Mouse (Mus musculus): ENCODE results near the gene Ablim1. TPM values are rescaled to one million over a fixed set of nuclear protein-coding genes. Genes with fewer than 3 reads are reported as not detected.

Gene Ablim1
- polyA plus RNA-seq, 1 experiment from 2014 or later, result 46.9 TPM

GRCm38 (mm10) chr19:57210924-57211323 lies 103.8 kb downstream of the Ablim1 start:
- 90% methylated on average over 2 of the region's 2 CpGs for WGBS
- Histone ChIP-seq H3K4me3 (ENCODE audit: control insufficient read depth in 1 of 2, insufficient read depth in 1 of 2, low read depth in 1 of 2, low read length in 2 of 2) (no peak overlapping the region), H3K27ac (replicated peaks in 1 of 2; ENCODE audit: control insufficient read depth in 1 of 2, insufficient read depth in 1 of 2, low read depth in 2 of 2, low read length in 2 of 2) (0 out of 4 replicates have a peak overlapping the region, but pooled peaks of 1 of the 2 experiments have one; percentile 14), H3K9ac (ENCODE audit: low read length) (no peak overlapping the region), H3K9me3 (ENCODE audit: control insufficient read depth, low read length) (no peaks in the 10 kb centered on the region), H3K27me3 (ENCODE audit: control insufficient read depth, insufficient read depth, low read length) (no peaks in the 10 kb centered on the region), H3K36me3 (ENCODE audit: control insufficient read depth, insufficient read depth, low read length) (no peaks in the 10 kb centered on the region), H3K4me2 (ENCODE audit: low read length) (no peak overlapping the region), H3K4me1 (ENCODE audit: control insufficient read depth in 2 of 2, insufficient read depth in 2 of 2, low read length in 2 of 2) (peaks cover 18 to 39% of the 10 kb centered on the region in 2 experiments)
- ATAC-seq (ENCODE audit: insufficient number of reproducible peaks, insufficient read depth, low FRiP score, low read depth), result no peak

- Histone ChIP-seq H3K9ac (ENCODE audit: low read length) (no peak overlapping the region), H3K27ac (replicated peaks in 1 of 2; ENCODE audit: control insufficient read depth in 1 of 2, insufficient read depth in 1 of 2, low read depth in 2 of 2, low read length in 2 of 2) (peak overlapping the region in 1 of 2 experiments; percentile 2; a peak in 1 of 4 replicates), H3K4me2 (ENCODE audit: low read length) (no peak overlapping the region), H3K36me3 (ENCODE audit: control insufficient read depth, insufficient read depth, low read length) (no peaks in the 10 kb centered on the region), H3K4me1 (ENCODE audit: control insufficient read depth in 2 of 2, insufficient read depth in 2 of 2, low read length in 2 of 2) (peaks cover 38 to 75% of the 10 kb centered on the region in 2 experiments), H3K9me3 (ENCODE audit: control insufficient read depth, low read length) (no peaks in the 10 kb centered on the region), H3K27me3 (ENCODE audit: control insufficient read depth, insufficient read depth, low read length) (no peaks in the 10 kb centered on the region), H3K4me3 (ENCODE audit: control insufficient read depth in 1 of 2, insufficient read depth in 1 of 2, low read depth in 1 of 2, low read length in 2 of 2) (no peak overlapping the region)
- WGBS, result 41% methylated on average over 7 of the region's 7 CpGs
- ATAC-seq (ENCODE audit: insufficient number of reproducible peaks, insufficient read depth, low FRiP score, low read depth), result no peak
Measured at GRCm38 (mm10) chr19:57204101-57204500, 110.6 kb downstream of the Ablim1 start.

- H3K4me1 ChIP-seq (ENCODE audit: control insufficient read depth in 2 of 2, insufficient read depth in 2 of 2, low read length in 2 of 2), result peaks cover 52 to 81% of the 10 kb centered on the region in 2 experiments
- H3K4me2 ChIP-seq (ENCODE audit: low read length), result no peak overlapping the region
- 71% methylated on average over 1 of the region's 1 CpGs for WGBS
- no peaks in the 10 kb centered on the region for H3K9me3 ChIP-seq (ENCODE audit: control insufficient read depth, low read length)
- no peaks in the 10 kb centered on the region for H3K36me3 ChIP-seq (ENCODE audit: control insufficient read depth, insufficient read depth, low read length)
- peak overlapping the region in 1 of 2 experiments; percentile 12; a peak in 1 of 4 replicates for H3K27ac ChIP-seq (replicated peaks in 1 of 2; ENCODE audit: control insufficient read depth in 1 of 2, insufficient read depth in 1 of 2, low read depth in 2 of 2, low read length in 2 of 2)
- no peak overlapping the region for H3K4me3 ChIP-seq (ENCODE audit: control insufficient read depth in 1 of 2, insufficient read depth in 1 of 2, low read depth in 1 of 2, low read length in 2 of 2)
- no peaks in the 10 kb centered on the region for H3K27me3 ChIP-seq (ENCODE audit: control insufficient read depth, insufficient read depth, low read length)
- ATAC-seq (ENCODE audit: insufficient number of reproducible peaks, insufficient read depth, low FRiP score, low read depth), result no peak
- no peak overlapping the region for H3K9ac ChIP-seq (ENCODE audit: low read length)
Measured at GRCm38 (mm10) chr19:57202554-57202953, 112.2 kb downstream of the Ablim1 start.

GRCm38 (mm10) chr19:57201090-57201483 lies 113.6 kb downstream of the Ablim1 start:
- no peak overlapping the region for H3K27ac ChIP-seq (replicated peaks in 1 of 2; ENCODE audit: control insufficient read depth in 1 of 2, insufficient read depth in 1 of 2, low read depth in 2 of 2, low read length in 2 of 2)
- H3K4me2 ChIP-seq (ENCODE audit: low read length), result no peak overlapping the region
- ATAC-seq (ENCODE audit: insufficient number of reproducible peaks, insufficient read depth, low FRiP score, low read depth), result no peak
- no peaks in the 10 kb centered on the region for H3K27me3 ChIP-seq (ENCODE audit: control insufficient read depth, insufficient read depth, low read length)
- no peaks in the 10 kb centered on the region for H3K9me3 ChIP-seq (ENCODE audit: control insufficient read depth, low read length)
- H3K9ac ChIP-seq (ENCODE audit: low read length), result no peak overlapping the region
- no peak overlapping the region for H3K4me3 ChIP-seq (ENCODE audit: control insufficient read depth in 1 of 2, insufficient read depth in 1 of 2, low read depth in 1 of 2, low read length in 2 of 2)
- no peaks in the 10 kb centered on the region for H3K36me3 ChIP-seq (ENCODE audit: control insufficient read depth, insufficient read depth, low read length)
- 81% methylated on average over 8 of the region's 8 CpGs for WGBS
- H3K4me1 ChIP-seq (ENCODE audit: control insufficient read depth in 2 of 2, insufficient read depth in 2 of 2, low read length in 2 of 2), result peaks cover 48 to 67% of the 10 kb centered on the region in 2 experiments

- Histone ChIP-seq H3K9me3 (ENCODE audit: control insufficient read depth, low read length) (no peaks in the 10 kb centered on the region), H3K27ac (replicated peaks in 1 of 2; ENCODE audit: control insufficient read depth in 1 of 2, insufficient read depth in 1 of 2, low read depth in 2 of 2, low read length in 2 of 2) (peak overlapping the region; percentile 66 to 70), H3K4me2 (ENCODE audit: low read length) (no peak overlapping the region), H3K9ac (ENCODE audit: low read length) (peak overlapping the region; percentile 38), H3K4me1 (ENCODE audit: control insufficient read depth in 2 of 2, insufficient read depth in 2 of 2, low read length in 2 of 2) (peaks cover 48 to 72% of the 10 kb centered on the region in 2 experiments), H3K27me3 (ENCODE audit: control insufficient read depth, insufficient read depth, low read length) (no peaks in the 10 kb centered on the region), H3K4me3 (ENCODE audit: control insufficient read depth in 1 of 2, insufficient read depth in 1 of 2, low read depth in 1 of 2, low read length in 2 of 2) (no peak overlapping the region), H3K36me3 (ENCODE audit: control insufficient read depth, insufficient read depth, low read length) (no peaks in the 10 kb centered on the region)
- WGBS, result 33% methylated on average over 12 of the region's 12 CpGs
- peak; percentile 24; the same call in 1 of the 2 replicates for ATAC-seq (ENCODE audit: insufficient number of reproducible peaks, insufficient read depth, low FRiP score, low read depth)
Measured at GRCm38 (mm10) chr19:57200477-57201089, 114.1 kb downstream of the Ablim1 start.

- H3K4me3 ChIP-seq (ENCODE audit: control insufficient read depth in 1 of 2, insufficient read depth in 1 of 2, low read depth in 1 of 2, low read length in 2 of 2), result no peak overlapping the region
- H3K27ac ChIP-seq (replicated peaks in 1 of 2; ENCODE audit: control insufficient read depth in 1 of 2, insufficient read depth in 1 of 2, low read depth in 2 of 2, low read length in 2 of 2), result peak overlapping the region; percentile 69 to 70
- peak overlapping the region; percentile 44; the same call in 1 of the 2 replicates for H3K9ac ChIP-seq (ENCODE audit: low read length)
- no peaks in the 10 kb centered on the region for H3K36me3 ChIP-seq (ENCODE audit: control insufficient read depth, insufficient read depth, low read length)
- no peaks in the 10 kb centered on the region for H3K9me3 ChIP-seq (ENCODE audit: control insufficient read depth, low read length)
- no peak for ATAC-seq (ENCODE audit: insufficient number of reproducible peaks, insufficient read depth, low FRiP score, low read depth)
- H3K27me3 ChIP-seq (ENCODE audit: control insufficient read depth, insufficient read depth, low read length), result no peaks in the 10 kb centered on the region
- peaks cover 55 to 80% of the 10 kb centered on the region in 2 experiments for H3K4me1 ChIP-seq (ENCODE audit: control insufficient read depth in 2 of 2, insufficient read depth in 2 of 2, low read length in 2 of 2)
- 9% methylated on average over 6 of the region's 6 CpGs for WGBS
- H3K4me2 ChIP-seq (ENCODE audit: low read length), result peak overlapping the region; percentile 68
Measured at GRCm38 (mm10) chr19:57199361-57199760, 115.4 kb downstream of the Ablim1 start.

GRCm38 (mm10) chr19:57198531-57198930 lies 116.2 kb downstream of the Ablim1 start:
- Histone ChIP-seq H3K27me3 (ENCODE audit: control insufficient read depth, insufficient read depth, low read length) (no peaks in the 10 kb centered on the region), H3K4me3 (ENCODE audit: control insufficient read depth in 1 of 2, insufficient read depth in 1 of 2, low read depth in 1 of 2, low read length in 2 of 2) (no peak overlapping the region), H3K9me3 (ENCODE audit: control insufficient read depth, low read length) (no peaks in the 10 kb centered on the region), H3K4me1 (ENCODE audit: control insufficient read depth in 2 of 2, insufficient read depth in 2 of 2, low read length in 2 of 2) (peaks cover 49 to 76% of the 10 kb centered on the region in 2 experiments), H3K4me2 (ENCODE audit: low read length) (peak overlapping the region; percentile 68), H3K9ac (ENCODE audit: low read length) (peak overlapping the region; percentile 42; the same call in 1 of the 2 replicates), H3K27ac (replicated peaks in 1 of 2; ENCODE audit: control insufficient read depth in 1 of 2, insufficient read depth in 1 of 2, low read depth in 2 of 2, low read length in 2 of 2) (peak overlapping the region; percentile 61 to 70), H3K36me3 (ENCODE audit: control insufficient read depth, insufficient read depth, low read length) (no peaks in the 10 kb centered on the region)
- WGBS, result 21% methylated on average over 12 of the region's 12 CpGs
- no peak for ATAC-seq (ENCODE audit: insufficient number of reproducible peaks, insufficient read depth, low FRiP score, low read depth)
